Mouse (Mus musculus): ENCODE measurements around the gene Asb3.

The Asb3 gene

GRCm38 (mm10) chr11:30885171-30885871 lies at the start of gene Asb3, which contains the start of gene Gpr75:
Gene Asb3, plus strand, starts transcription at chr11:30885416.
Gene Gpr75, plus strand, starts transcription at chr11:30885358.
- no peak for DNase-seq (ENCODE audit: low read depth)

GRCm38 (mm10) chr11:30838793-30839192 lies 46.4 kb upstream of the Asb3 start:
- peak; percentile 6 for DNase-seq (ENCODE audit: low read depth)

- DNase-seq (ENCODE audit: low read depth), result no peak
Observed at GRCm38 (mm10) chr11:30844355-30844754, 40.9 kb upstream of the Asb3 start.

- no peak for DNase-seq (ENCODE audit: low read depth)
Observed at GRCm38 (mm10) chr11:30872425-30872824, 12.8 kb upstream of the Asb3 start.

- DNase-seq (ENCODE audit: low read depth), result no peak
Observed at GRCm38 (mm10) chr11:30888153-30888552, 2.9 kb downstream of the Asb3 start.

- DNase-seq (ENCODE audit: low read depth), result no peak
Observed at GRCm38 (mm10) chr11:30896201-30896600, 11.0 kb downstream of the Asb3 start.

GRCm38 (mm10) chr11:30899312-30899711 lies 14.1 kb downstream of the Asb3 start:
- no peak for DNase-seq (ENCODE audit: low read depth)

- DNase-seq (ENCODE audit: low read depth), result no peak
Observed at GRCm38 (mm10) chr11:30912311-30912710, 27.1 kb downstream of the Asb3 start.

GRCm38 (mm10) chr11:30920641-30921040 lies 35.4 kb downstream of the Asb3 start:
- no peak for DNase-seq (ENCODE audit: low read depth)

- DNase-seq (ENCODE audit: low read depth), result no peak
Observed at GRCm38 (mm10) chr11:30923283-30923682, 38.1 kb downstream of the Asb3 start.

GRCm38 (mm10) chr11:30928079-30928478 lies 42.9 kb downstream of the Asb3 start:
- DNase-seq (ENCODE audit: low read depth), result peak; percentile 25

GRCm38 (mm10) chr11:30928498-30928897 lies 43.3 kb downstream of the Asb3 start:
- DNase-seq (ENCODE audit: low read depth), result no peak

GRCm38 (mm10) chr11:30943522-30943921 lies 58.3 kb downstream of the Asb3 start:
- no peak for DNase-seq (ENCODE audit: low read depth)

GRCm38 (mm10) chr11:30952829-30953228 lies 67.6 kb downstream of the Asb3 start:
- peak; percentile 30 for DNase-seq (ENCODE audit: low read depth)

GRCm38 (mm10) chr11:30953469-30954154 lies 68.4 kb downstream of the Asb3 start:
- DNase-seq (ENCODE audit: low read depth), result peak; percentile 29

- DNase-seq (ENCODE audit: low read depth), result peak; percentile 71
Observed at GRCm38 (mm10) chr11:30954279-30954725, 69.1 kb downstream of the Asb3 start, which contains the start of gene Erlec1. Gene Erlec1, minus strand, starts transcription at chr11:30954335.

- no peak for DNase-seq (ENCODE audit: low read depth)
Observed at GRCm38 (mm10) chr11:30985237-30985636, 100.0 kb downstream of the Asb3 start.

- peak; percentile 81 for DNase-seq (ENCODE audit: low read depth)
Observed at GRCm38 (mm10) chr11:30985877-30986624, 100.8 kb downstream of the Asb3 start, which contains the start of gene Chac2. Gene Chac2, minus strand, starts transcription at chr11:30986350.

- DNase-seq (ENCODE audit: low read depth), result no peak
Observed at GRCm38 (mm10) chr11:30986625-30987017, 101.4 kb downstream of the Asb3 start.

GRCm38 (mm10) chr11:30996670-30997069 lies 111.5 kb downstream of the Asb3 start:
- DNase-seq (ENCODE audit: low read depth), result no peak

GRCm38 (mm10) chr11:30998199-30998598 lies 113.0 kb downstream of the Asb3 start:
- peak; percentile 66 for DNase-seq (ENCODE audit: low read depth)

- no peak for DNase-seq (ENCODE audit: low read depth)
Observed at GRCm38 (mm10) chr11:30998704-30999103, 113.5 kb downstream of the Asb3 start.

All from c-Kit-positive CD71-positive TER-119-negative erythroid progenitor cells, embryonic 14.5 days (primary cell).